Mouse (Mus musculus) left cerebral cortex, postnatal 4 days (tissue): ENCODE results near the gene Htra2. TPM values are rescaled to one million over a fixed set of nuclear protein-coding genes. Genes with fewer than 3 reads are reported as not detected.

ENCODE experiments used
- DNase-seq: peaks from one replicate; pipeline ENCODE4 v3.0.0-alpha.2; 2022
- intact Hi-C: fragments of 180-260 bp; cut with DNase I; formaldehyde crosslinking; loops from one replicate; pipeline ENCODE4 v1.15.1; 2025
- total RNA-seq, 2 experiments: library from RNA; stranded (reverse); gene quantifications; 2 replicates each; pipeline ENCODE4 v1.2.3; 2021

Gene Htra2
- total RNA-seq, 2 experiments from 2014 or later, result 66.1 to 70.5 TPM

GRCm38 (mm10) chr6:83070311-83071219, 15.5 kb upstream of the Htra2 start:
- DNase-seq, result no peak
- intact Hi-C loops, result no loop called here

DNA sequence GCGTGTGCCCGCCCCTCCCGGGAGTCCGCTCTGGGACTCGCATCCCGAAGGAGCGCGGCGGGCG, 15.0 kb upstream of the Htra2 start, which contains the start of gene Tlx2:
TSS of gene Tlx2 (minus strand) at position 47 of the 64 bp plus-strand sequence.
- intact Hi-C loops, result no loop called here
- no peak for DNase-seq

DNA sequence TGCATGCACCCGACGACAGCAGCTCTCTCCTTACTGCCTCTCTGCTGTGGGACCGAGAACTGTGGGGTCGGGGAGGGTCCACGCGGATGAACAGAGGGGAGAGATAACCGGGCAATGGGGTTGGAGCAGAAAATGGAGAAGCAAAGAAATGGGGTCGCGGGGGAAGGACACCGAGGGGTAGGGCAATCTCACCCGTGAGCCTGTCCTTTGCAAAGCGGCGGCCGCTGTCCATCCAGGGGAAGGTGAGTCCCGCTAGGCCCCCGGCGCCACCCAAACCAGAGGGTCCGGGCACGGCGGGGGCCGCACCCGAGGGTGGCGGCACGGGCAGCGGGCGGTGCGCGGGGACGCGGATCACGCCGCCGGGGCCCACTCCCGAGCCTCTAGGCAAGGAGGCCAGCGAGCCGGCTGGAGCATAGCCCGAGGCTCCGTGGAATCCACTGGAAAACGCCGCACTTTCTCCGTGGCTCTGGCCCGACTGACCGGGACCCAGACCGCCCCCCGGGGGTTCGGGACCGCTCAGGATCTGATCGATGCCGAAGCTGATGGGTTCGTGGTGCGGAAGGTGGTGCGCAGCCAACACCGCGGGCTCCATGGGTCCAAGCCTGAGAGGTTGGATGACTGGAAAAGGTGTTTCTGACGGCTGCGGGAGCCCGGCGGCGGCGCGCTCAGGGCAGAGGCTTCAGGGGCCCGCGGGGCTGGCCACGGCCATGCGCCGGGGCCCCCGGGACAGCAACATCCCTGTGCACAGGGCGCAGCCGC, 14.6 kb upstream of the Htra2 start:
- intact Hi-C loops, result no loop called here
- DNase-seq, result no peak

DNA sequence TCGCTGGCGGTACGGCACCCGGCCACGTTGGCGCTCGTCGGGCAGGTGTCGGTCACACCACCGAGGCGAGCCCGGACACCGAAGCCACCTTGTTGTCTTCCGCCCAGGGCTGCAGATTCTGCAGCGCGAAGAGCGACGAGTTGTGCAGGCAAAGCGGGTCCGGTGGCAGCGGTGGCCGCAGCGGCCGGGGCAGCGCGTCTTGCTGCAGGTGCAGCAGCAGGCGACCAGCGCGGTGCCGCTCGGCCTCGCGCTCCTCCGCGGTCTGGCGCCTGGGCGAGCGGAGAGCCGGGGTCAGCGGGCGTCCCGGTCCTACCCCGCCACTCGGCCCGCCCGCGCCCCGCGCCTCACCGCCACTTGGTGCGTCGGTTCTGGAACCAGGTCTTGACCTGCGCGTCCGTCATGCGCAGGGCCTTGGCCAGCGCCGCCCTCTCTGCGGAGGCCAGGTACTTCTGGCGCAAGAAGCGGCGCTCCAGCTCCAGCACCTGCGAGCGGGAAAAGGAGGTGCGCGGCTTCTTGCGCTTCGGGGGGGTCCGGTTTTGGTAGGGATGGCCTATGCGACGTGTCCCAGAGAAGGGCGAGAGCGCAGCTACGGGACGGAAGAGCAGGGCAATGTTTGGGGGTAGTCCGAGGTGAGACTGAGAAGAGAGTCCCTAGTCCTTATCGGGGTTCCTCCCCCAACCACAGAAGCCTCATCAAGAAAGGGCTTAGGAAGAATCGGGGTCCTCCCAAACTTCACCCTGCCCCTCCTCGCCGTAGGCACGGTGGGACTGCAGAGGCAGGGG, 13.8 kb upstream of the Htra2 start:
- DNase-seq, result no peak
- intact Hi-C loops, result no loop called here

- no peak for DNase-seq
- intact Hi-C loops, result no loop called here
These were observed 13.1 kb upstream of the Htra2 start for GRCm38 (mm10) chr6:83068221-83068620.

DNA sequence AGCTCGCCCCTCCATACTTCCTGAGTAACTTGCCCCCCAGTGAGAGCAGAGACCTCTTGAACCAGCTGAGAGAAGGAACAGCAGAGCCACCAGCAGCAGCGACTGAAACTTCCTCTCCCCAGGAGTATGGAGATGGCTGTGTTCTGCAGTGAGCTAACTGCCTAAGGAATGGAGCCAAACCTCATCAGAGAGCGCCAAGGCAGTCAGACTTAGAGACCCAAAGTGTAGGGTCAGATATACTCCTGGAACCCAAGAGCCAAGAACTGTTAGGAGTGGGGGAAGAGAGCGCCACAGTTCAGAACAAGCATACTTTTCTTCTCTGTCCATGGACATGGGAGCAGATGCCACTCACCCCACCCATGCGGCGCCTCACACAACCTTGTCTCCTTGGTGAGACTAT, 11.4 kb upstream of the Htra2 start:
- intact Hi-C loops, result no loop called here
- no peak for DNase-seq

GRCm38 (mm10) chr6:83065995-83066394, 10.9 kb upstream of the Htra2 start:
- intact Hi-C loops, result no loop called here
- DNase-seq, result no peak

DNA sequence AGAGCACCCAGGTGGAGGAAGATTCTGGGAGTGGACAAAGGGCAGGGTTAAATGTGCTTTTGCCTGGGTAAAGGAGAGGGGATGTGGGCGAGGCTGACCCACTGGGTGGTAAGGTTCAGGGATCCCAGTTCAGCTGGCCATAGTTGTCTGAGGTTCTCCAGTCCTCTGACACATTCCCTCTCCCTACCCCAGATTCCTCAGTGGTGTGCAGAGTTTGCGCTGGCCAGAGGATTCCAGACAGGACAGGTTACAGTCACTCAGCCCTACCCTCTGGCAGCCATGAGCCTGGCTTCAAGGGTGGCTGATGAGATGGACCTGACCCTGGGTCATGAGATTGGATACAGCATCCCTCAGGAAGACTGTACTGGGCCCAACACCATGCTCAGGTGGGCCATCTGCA, 3.7 kb upstream of the Htra2 start:
- no peak for DNase-seq
- intact Hi-C loops, result loop anchor here (10.0 kb wide), 1 partner anchor 64 kb away; no protein-coding TSS in a partner anchor

DNA sequence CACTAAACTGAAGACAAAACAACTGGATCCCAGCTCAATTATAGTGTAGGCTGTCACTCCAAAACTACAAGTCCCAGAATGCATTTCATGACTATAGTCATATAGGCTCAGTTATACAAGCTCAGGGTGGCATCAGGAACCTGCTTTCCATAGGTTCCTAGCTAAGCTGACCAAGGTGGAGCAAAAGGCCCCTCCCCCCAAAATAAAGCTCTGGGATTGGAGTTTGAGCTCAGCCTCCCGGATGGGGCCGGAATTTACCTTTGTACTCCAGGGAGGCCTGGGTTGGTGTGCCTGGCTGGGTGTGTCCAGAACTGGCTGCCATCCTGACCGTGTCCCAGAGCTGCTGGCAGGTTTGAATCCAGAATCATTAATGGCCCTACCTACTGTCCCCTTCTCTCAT, 2.7 kb upstream of the Htra2 start, which contains the start of gene Dqx1:
TSS of gene Dqx1 (plus strand) at position 55 of the 400 bp plus-strand sequence.
- DNase-seq, result no peak
- intact Hi-C loops, result loop anchor here (10.0 kb wide), 1 partner anchor 63 kb away; no protein-coding TSS in a partner anchor

- peak; percentile 95 for DNase-seq
- intact Hi-C loops, result loop anchor here (10.0 kb wide), 1 partner anchor 59 kb away; no protein-coding TSS in a partner anchor
These were observed 810 bp downstream of the Htra2 start, which contains the start of gene Aup1 for GRCm38 (mm10) chr6:83054074-83054851. Aup1 (plus strand) TSS chr6:83054521.

GRCm38 (mm10) chr6:83053136-83053960, 1.7 kb downstream of the Htra2 start:
- intact Hi-C loops, result loop anchor here (10.0 kb wide), 1 partner anchor 59 kb away; no protein-coding TSS in a partner anchor
- no peak for DNase-seq

GRCm38 (mm10) chr6:83049367-83049766, 5.7 kb downstream of the Htra2 start:
- intact Hi-C loops, result no loop called here
- DNase-seq, result no peak

DNA sequence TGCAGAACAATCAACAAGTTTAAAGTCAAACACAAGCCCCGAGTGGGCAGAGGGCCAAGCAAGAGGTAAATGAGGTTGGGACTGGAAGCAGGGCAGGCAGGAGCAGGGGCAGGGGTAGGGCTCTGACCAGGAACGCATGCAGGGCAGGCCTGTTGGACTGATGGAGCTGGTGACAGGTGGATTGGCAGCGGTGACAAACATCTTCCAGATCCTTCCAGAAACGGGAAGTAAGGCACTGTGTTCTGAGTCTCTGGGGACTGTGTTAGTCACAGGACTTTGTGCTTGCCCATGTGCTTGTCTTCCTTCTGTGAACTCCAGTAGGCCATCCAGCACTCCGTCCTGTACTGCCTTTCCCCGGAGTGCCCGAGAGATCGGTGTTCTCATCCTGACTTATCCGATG, 10.3 kb downstream of the Htra2 start:
- no peak for DNase-seq
- intact Hi-C loops, result no loop called here

GRCm38 (mm10) chr6:83043993-83044392, 11.1 kb downstream of the Htra2 start:
- no peak for DNase-seq
- intact Hi-C loops, result no loop called here

GRCm38 (mm10) chr6:83043561-83043960, 11.5 kb downstream of the Htra2 start:
- intact Hi-C loops, result no loop called here
- no peak for DNase-seq

GRCm38 (mm10) chr6:83040601-83041000, 14.5 kb downstream of the Htra2 start:
- no peak for DNase-seq
- intact Hi-C loops, result no loop called here

DNA sequence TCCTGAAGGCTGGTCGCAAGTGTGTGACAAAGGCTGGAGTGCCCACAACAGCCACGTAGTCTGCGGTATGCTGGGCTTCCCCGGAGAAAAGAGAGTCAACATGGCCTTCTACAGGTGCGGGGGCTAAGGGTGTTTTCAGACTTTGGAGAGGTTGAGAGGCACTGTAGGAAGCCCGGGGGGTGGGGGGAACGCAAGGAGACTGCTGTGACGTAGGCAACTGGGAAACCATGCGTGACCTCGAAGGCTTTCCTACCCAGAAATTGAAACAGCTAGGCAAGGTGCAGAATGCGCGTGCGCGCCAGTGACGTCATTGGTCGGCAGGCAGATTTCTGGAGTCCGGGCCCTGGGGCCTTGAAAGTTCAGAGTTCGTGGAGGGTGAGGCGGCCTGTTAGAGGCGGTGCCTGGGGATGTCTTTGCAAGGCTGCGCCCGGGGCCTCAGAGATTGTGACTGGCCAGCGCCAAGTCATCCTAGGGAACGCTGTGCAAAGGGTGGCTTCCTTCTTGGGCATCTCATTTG, 16.5 kb downstream of the Htra2 start:
- intact Hi-C loops, result no loop called here
- DNase-seq, result peak; percentile 83

- intact Hi-C loops, result no loop called here
- no peak for DNase-seq
These were observed 17.9 kb downstream of the Htra2 start for GRCm38 (mm10) chr6:83037188-83037587.

DNA sequence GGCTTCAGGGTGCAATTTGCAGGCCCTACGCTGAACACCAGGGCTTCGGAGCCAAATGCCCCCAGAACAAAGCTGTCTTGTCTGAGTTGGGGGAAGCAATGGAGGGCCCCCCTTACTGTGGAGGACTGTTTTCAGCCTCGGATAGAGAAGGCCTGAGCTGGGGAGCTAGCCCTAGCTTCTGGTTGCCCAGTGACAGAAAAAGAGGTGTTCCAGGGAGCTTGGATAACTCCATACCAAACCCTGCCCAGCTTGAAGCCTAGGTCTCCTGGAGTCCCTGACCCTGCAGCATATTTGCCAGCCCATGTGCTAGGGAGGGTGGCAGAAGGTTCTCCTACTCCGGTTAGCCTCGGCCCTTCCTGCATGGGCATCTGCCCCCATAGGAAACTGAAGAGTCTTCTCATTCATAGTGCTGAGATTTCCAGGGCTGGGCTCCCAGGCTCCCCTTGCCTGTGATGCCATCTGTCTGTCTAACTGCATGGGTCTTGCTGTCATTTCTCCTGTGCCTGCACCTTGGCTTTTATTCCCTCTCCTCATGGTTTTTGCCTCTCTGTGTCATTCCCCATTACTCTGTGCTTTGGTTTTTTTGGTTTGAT, 20.5 kb downstream of the Htra2 start:
- intact Hi-C loops, result no loop called here
- no peak for DNase-seq
